ENCODE assay signal across 9 mouse cellular contexts in the genomic region with DNA sequence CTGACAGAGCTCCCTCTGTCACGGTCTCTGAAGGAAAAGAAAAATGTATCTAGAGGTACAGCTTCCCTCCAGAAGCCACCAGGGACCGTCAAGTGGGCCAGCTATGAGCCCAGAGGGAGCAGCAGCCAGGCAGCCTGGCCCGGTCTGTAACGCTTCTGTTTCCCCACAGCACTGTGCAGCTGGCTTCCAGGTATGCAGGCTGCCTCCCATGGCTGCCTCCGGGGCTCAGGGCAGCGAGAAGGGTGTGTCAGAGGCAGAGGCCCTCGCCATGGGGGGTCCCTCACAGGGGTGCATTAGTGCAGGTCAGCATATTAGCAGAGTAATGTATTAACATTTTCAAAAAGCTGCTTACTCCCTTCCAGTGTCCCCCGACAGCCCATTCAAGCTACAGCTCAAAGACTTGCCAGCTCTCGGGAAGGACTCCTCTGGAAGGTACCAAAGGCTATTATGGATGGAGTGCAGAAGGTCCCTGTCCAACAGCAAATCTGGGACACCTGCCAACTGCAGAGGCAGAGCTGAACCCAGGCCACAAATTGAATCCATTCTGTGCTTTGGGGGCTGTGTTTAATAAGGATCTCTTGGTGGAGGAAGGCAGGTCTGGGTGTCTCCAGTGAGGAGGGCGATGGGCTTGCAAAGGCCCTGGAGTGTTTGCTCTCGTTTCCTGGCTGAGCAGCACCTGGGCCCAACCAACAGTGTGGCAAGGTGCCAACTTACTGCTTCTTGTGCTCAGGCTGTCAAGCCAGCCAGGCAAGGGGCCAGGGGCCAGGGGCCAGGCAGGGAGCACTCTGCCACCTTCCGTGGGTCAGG. TPM values are rescaled to one million over a fixed set of nuclear protein-coding genes. Genes with fewer than 3 reads are reported as not detected.
DNase-seq lines count a peak whose midpoint lies in the region; ATAC-seq lines count a peak whose summit lies in the region.
"Had no signal": no experiment of that assay in that cellular context is flagged by ENCODE, and none has a peak within 500 bp of the region (broad histone marks: within the 10 kb centered on the region; RNA-seq: fewer than 3 reads in every experiment).

No protein-coding gene starts in this region.

- peaks cover 44% of the 10 kb centered on the region for H3K36me3 ChIP-seq in intestine, embryonic 15.5 days
- peaks cover 29% of the 10 kb centered on the region for H3K36me3 ChIP-seq in intestine, embryonic 16.5 days (ENCODE audit: control insufficient read depth, insufficient read depth, low read length)

- H3K27ac ChIP-seq in intestine, embryonic 15.5 days = peak overlapping the region; percentile 36; the same call in 1 of the 2 replicates
- no peak overlapping the region for H3K27ac ChIP-seq in intestine, embryonic 16.5 days (ENCODE audit: low read length)

- no peaks in the 10 kb centered on the region for H3K27me3 ChIP-seq in intestine, embryonic 15.5 days (replicated peaks)
- no peaks in the 10 kb centered on the region for H3K27me3 ChIP-seq in intestine, embryonic 16.5 days (replicated peaks; ENCODE audit: control insufficient read depth, insufficient read depth, low read length)

- no peak for ATAC-seq in intestine, embryonic 15.5 days
- ATAC-seq in intestine, embryonic 16.5 days = no peak

- H3K4me3 ChIP-seq in intestine, embryonic 15.5 days (replicated peaks) = no peak overlapping the region
- no peak overlapping the region for H3K4me3 ChIP-seq in intestine, embryonic 16.5 days (ENCODE audit: low read length)

- intact Hi-C loops in heart, postnatal 14 days (cut with DNase I) = loop anchor here (5.0 kb wide), 1 partner anchor 55 kb away; no protein-coding TSS in a partner anchor

- peak; percentile 83 for DNase-seq in cerebellum, adult 9-10 months
- DNase-seq in heart, postnatal 14 days = peak; percentile 59 to 60
- peak; percentile 62 for DNase-seq in lung, postnatal 25 days (ENCODE audit: low spot score)
- no peak for DNase-seq in spleen, adult 18-20 months
- DNase-seq in retina, embryonic 14.5 days (ENCODE audit: low spot score) = no peak
- DNase-seq in thymus, postnatal 14 days = no peak

- H3K4me2 ChIP-seq in intestine, embryonic 15.5 days (replicated peaks) = no peak overlapping the region
- no peak overlapping the region for H3K4me2 ChIP-seq in intestine, embryonic 16.5 days (ENCODE audit: low read depth, low read length)

- WGBS in intestine, embryonic 15.5 days = 75% methylated on average over 12 of the region's 12 CpGs
- WGBS in intestine, embryonic 16.5 days = 70% methylated on average over 12 of the region's 12 CpGs

- H3K4me1 ChIP-seq in intestine, embryonic 15.5 days (replicated peaks) = no peaks in the 10 kb centered on the region
- H3K4me1 ChIP-seq in intestine, embryonic 16.5 days (ENCODE audit: control insufficient read depth, insufficient read depth, low read length) = no peaks in the 10 kb centered on the region

- no peaks in the 10 kb centered on the region for H3K9me3 ChIP-seq in intestine, embryonic 15.5 days
- no peaks in the 10 kb centered on the region for H3K9me3 ChIP-seq in intestine, embryonic 16.5 days (ENCODE audit: control insufficient read depth, low read length)

- no peak overlapping the region for H3K9ac ChIP-seq in intestine, embryonic 15.5 days
- H3K9ac ChIP-seq in intestine, embryonic 16.5 days (ENCODE audit: low read depth, low read length) = no peak overlapping the region

RNA-seq across cellular contexts. Expression of gene Crocc, which starts 6.6 kb away (rescaled TPM):
- 4.0 and 4.7 TPM in 2 replicates for polyA plus RNA-seq in intestine, embryonic 15.5 days (2015; fragmentation: Nextera tagmentation; extraction: Ambion mirVana)
- polyA plus RNA-seq in intestine, embryonic 16.5 days (2015; fragmentation: Nextera tagmentation; extraction: Ambion mirVana) = 2.2 and 3.5 TPM in 2 replicates
- total RNA-seq in heart, postnatal 14 days (2021) = 1 to 10 TPM; 6.0 to 6.2 TPM

RNA-seq across cellular contexts. Expression of gene Necap2, which starts 11.2 kb away (rescaled TPM):
- polyA plus RNA-seq in intestine, embryonic 15.5 days (2015; fragmentation: Nextera tagmentation; extraction: Ambion mirVana) = 66.6 and 70.2 TPM in 2 replicates
- polyA plus RNA-seq in intestine, embryonic 16.5 days (2015; fragmentation: Nextera tagmentation; extraction: Ambion mirVana) = 79.6 and 82.0 TPM in 2 replicates
- 10 to 100 TPM; 22.2 to 22.6 TPM for total RNA-seq in heart, postnatal 14 days (2021)

RNA-seq across cellular contexts. Expression of gene Spata21, which starts 21.2 kb away (rescaled TPM):
- not detected in 2 replicates for polyA plus RNA-seq in intestine, embryonic 15.5 days (2015; fragmentation: Nextera tagmentation; extraction: Ambion mirVana)
- polyA plus RNA-seq in intestine, embryonic 16.5 days (2015; fragmentation: Nextera tagmentation; extraction: Ambion mirVana) = 0.22 TPM in 1 of 2 replicates, not detected in the other
- not detected for total RNA-seq in heart, postnatal 14 days (2021)
- polyA plus RNA-seq: embryonic facial prominence, embryonic 14.5 days had no signal

RNA-seq across cellular contexts. Expression of gene Mfap2, which starts 56.7 kb away (rescaled TPM):
- polyA plus RNA-seq in intestine, embryonic 15.5 days (2015; fragmentation: Nextera tagmentation; extraction: Ambion mirVana) = 329 and 347 TPM in 2 replicates
- 312 and 334 TPM in 2 replicates for polyA plus RNA-seq in intestine, embryonic 16.5 days (2015; fragmentation: Nextera tagmentation; extraction: Ambion mirVana)
- total RNA-seq in heart, postnatal 14 days (2021) = 10 to 100 TPM; 24.5 to 28.1 TPM

Comparison
In these comparisons a context has a peak if more than half of its experiments do, and no peak if none do; other contexts are left out.
1. DNase-seq: peak in cerebellum, adult 9-10 months (single experiment), heart, postnatal 14 days (2 of 2) and lung, postnatal 25 days (single experiment); none in spleen, adult 18-20 months (0 of 2), retina, embryonic 14.5 days (single experiment) and thymus, postnatal 14 days (single experiment).